Mouse (Mus musculus) lung, embryonic 14.5 days (tissue): Measurements from ENCODE around the gene Ccdc71. TPM values are rescaled to one million over a fixed set of nuclear protein-coding genes. Genes with fewer than 3 reads are reported as not detected.

Experiments used
- ATAC-seq: fragments of 200-750 bp; cut with Nextera tagmentation; 2 replicates; pipeline ENCODE4 v1.8.0; 2017; ENCODE audit warnings: mild to moderate bottlenecking, moderate TSS enrichment, moderate library complexity; ENCODE audit not compliant: insufficient read depth
- DNase-seq: peaks from one replicate; pipeline ENCODE4 v3.0.0-alpha.2; 2015
- H3K27ac ChIP-seq: fragments of 300-500 bp; sonication (generic); 2 replicates; pipeline ENCODE4 v1.5.1; 2014; ENCODE audit warnings: low read depth, mild to moderate bottlenecking, moderate library complexity
- H3K27me3 ChIP-seq: fragments of 300-500 bp; sonication (generic); 2 replicates; pipeline ENCODE4 v1.6.1; 2014; ENCODE audit warnings: low read length, control low read depth; ENCODE audit not compliant: insufficient read depth
- H3K36me3 ChIP-seq: fragments of 300-500 bp; sonication (generic); 2 replicates; pipeline ENCODE4 v1.6.1; 2014; ENCODE audit warnings: control low read depth; ENCODE audit not compliant: insufficient read depth
- H3K4me1 ChIP-seq: fragments of 300-500 bp; sonication (generic); 2 replicates; pipeline ENCODE4 v1.6.1; 2014; ENCODE audit warnings: antibody characterized with exemption, control low read depth; ENCODE audit not compliant: insufficient read depth
- H3K4me2 ChIP-seq: fragments of 300-500 bp; sonication (generic); 2 replicates; pipeline ENCODE4 v1.6.1; 2014; ENCODE audit warnings: mild to moderate bottlenecking
- H3K4me3 ChIP-seq: fragments of 300-500 bp; sonication (generic); 2 replicates; pipeline ENCODE4 v1.5.1; 2014; ENCODE audit warnings: low read depth, low read length
- H3K9ac ChIP-seq: fragments of 300-500 bp; sonication (generic); 2 replicates; pipeline ENCODE4 v1.6.1; 2014
- H3K9me3 ChIP-seq: fragments of 300-500 bp; sonication (generic); 2 replicates; pipeline ENCODE4 v1.6.1; 2016; ENCODE audit warnings: low read depth, low read length, control low read depth
- CTCF ChIP-seq: IDR thresholded peaks from 2 replicates; pipeline ENCODE4 v1.5.1; 2016; ENCODE audit warnings: antibody characterized with exemption, low read depth
- WGBS: fragments of 180-500 bp; shearing (Covaris S2); extraction: QIAGEN DNeasy Blood & Tissue Kit; methylation state at CpG from one replicate; pipeline ENCODE4 v1.1.7; 2014; 5-methylcytosine and 5-hydroxymethylcytosine counted together
- polyA plus RNA-seq: library from polyadenylated mRNA; unstranded; fragments of >200 nt; fragmentation: Nextera tagmentation; extraction: Ambion mirVana; gene quantifications from 2 replicates; pipeline ENCODE4 v1.2.1, GENCODE M21; 2014

Gene Ccdc71
- polyA plus RNA-seq, 1 experiment from 2014 or later = 46.7 TPM

GRCm38 (mm10) chr9:108481520-108482210, 21.3 kb downstream of the Ccdc71 start:
- 87% methylated on average over 19 of the region's 19 CpGs for WGBS

DNA sequence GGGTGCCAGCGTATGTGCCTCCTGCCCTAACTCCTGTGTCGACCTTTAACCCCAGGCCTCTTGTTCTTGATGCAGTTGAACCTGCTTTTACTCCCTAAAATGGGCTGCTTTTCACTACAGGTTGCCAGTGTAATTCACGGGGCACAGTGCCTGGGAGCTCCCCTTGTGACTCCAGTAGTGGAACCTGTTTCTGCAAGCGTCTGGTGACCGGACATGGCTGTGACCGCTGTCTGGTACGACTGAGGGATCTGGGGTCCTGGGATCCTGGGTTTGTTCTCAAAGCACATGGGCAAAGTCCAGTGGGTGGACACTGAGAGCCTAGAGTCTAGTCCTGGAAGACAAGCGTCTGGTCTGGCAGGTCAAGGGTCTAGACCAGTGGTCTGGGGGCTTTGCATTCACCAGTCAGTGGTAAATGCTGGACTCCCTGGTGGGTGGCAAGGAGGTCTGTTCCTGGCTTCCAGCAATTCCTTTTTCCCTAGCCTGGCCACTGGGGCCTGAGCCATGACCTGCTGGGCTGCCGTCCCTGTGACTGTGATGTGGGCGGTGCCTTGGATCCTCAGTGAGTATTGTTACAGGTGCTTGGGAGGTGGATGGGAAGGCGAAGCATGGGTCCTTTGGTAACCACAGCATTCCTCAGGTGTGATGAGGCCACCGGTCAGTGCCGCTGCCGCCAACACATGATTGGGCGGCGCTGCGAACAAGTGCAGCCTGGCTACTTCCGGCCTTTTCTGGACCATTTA, 22.9 kb downstream of the Ccdc71 start:
- H3K27me3 ChIP-seq = no peaks in the 10 kb centered on the region
- DNase-seq (no peak), ATAC-seq (no peak)
- H3K4me2 ChIP-seq = no peak overlapping the region
- no peak overlapping the region for H3K4me3 ChIP-seq
- no peaks in the 10 kb centered on the region for H3K9me3 ChIP-seq
- H3K9ac ChIP-seq = no peak overlapping the region
- H3K27ac ChIP-seq = no peak overlapping the region
- TF ChIP-seq CTCF = no peak
- H3K36me3 ChIP-seq = peaks cover 70% of the 10 kb centered on the region
- WGBS = 92% methylated on average over 18 of the region's 18 CpGs
- peaks cover 11% of the 10 kb centered on the region for H3K4me1 ChIP-seq

More at GRCm38 (mm10) chr9:108481520-108482210, 21.3 kb downstream of the Ccdc71 start:
- Histone ChIP-seq H3K27ac (no peak overlapping the region), H3K36me3 (peaks cover 54% of the 10 kb centered on the region), H3K4me1 (peaks cover 11% of the 10 kb centered on the region), H3K9me3 (no peaks in the 10 kb centered on the region), H3K9ac (no peak overlapping the region), H3K4me3 (no peak overlapping the region), H3K4me2 (no peak overlapping the region; the same call in 1 of the 2 replicates), H3K27me3 (no peaks in the 10 kb centered on the region)
- no peak for ATAC-seq
- DNase-seq = no peak
- TF ChIP-seq CTCF = no peak

GRCm38 (mm10) chr9:108484021-108484420, 23.7 kb downstream of the Ccdc71 start:
- Histone ChIP-seq H3K4me1 (peaks cover 11% of the 10 kb centered on the region), H3K9me3 (no peaks in the 10 kb centered on the region), H3K27me3 (no peaks in the 10 kb centered on the region), H3K4me2 (no peak overlapping the region), H3K27ac (no peak overlapping the region), H3K9ac (no peak overlapping the region), H3K4me3 (no peak overlapping the region), H3K36me3 (peaks cover 78% of the 10 kb centered on the region)
- TF ChIP-seq CTCF = no peak
- WGBS = 93% methylated on average over 15 of the region's 15 CpGs
- ATAC-seq (no peak), DNase-seq (no peak)

DNA sequence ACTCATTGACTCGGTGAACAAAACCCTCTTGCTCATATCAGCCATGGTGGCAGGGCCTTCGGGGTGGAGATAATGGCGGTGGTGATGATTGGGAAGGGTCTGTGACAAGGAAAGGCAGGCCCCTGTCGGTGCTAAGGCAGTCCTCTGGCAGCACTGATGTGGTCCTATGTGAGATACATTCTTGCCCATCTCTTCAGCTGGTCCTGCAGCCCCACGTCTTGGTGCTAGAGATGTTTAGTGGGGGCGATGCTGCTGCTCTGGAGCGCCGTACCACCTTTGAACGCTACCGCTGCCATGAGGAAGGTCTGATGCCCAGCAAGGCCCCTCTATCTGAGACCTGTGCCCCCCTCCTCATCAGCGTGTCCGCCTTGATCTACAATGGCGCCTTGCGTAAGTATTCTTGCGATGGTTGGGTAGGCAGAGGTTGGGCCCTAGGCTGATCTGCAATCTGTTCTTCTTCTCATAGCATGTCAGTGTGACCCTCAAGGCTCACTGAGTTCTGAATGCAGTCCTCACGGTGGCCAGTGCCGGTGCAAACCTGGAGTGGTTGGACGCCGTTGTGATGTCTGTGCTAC, 25.1 kb downstream of the Ccdc71 start:
- Histone ChIP-seq H3K36me3 (peaks cover 90% of the 10 kb centered on the region), H3K27me3 (no peaks in the 10 kb centered on the region), H3K9me3 (no peaks in the 10 kb centered on the region), H3K4me3 (no peak overlapping the region), H3K9ac (no peak overlapping the region), H3K27ac (no peak overlapping the region), H3K4me1 (peaks cover 6% of the 10 kb centered on the region; the same call in 1 of the 2 replicates), H3K4me2 (no peak overlapping the region)
- TF ChIP-seq CTCF = no peak
- DNase-seq = no peak
- 92% methylated on average over 19 of the region's 19 CpGs for WGBS
- ATAC-seq = no peak

- TF ChIP-seq CTCF = no peak
- H3K9ac ChIP-seq = no peak overlapping the region
Observed at GRCm38 (mm10) chr9:108486973-108487530, 26.7 kb downstream of the Ccdc71 start.

DNA sequence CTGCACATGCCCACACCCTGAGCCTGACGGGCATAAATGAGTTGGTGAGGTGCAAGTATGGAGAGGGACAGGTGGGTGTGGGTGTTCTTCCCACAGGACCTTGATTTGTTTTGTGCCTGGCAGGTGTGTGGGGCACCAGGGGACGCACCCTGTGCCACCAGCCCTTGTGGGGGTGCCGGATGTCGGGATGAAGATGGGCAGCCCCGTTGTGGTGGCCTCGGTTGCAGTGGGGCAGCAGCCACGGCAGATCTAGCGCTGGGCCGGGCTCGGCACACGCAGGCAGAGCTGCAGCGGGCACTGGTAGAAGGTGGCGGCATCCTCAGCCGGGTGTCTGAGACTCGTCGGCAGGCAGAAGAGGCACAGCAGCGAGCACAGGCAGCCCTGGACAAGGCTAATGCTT, 28.1 kb downstream of the Ccdc71 start:
- Histone ChIP-seq H3K4me1 (peaks cover 5% of the 10 kb centered on the region; the same call in 1 of the 2 replicates), H3K27me3 (no peaks in the 10 kb centered on the region), H3K9me3 (no peaks in the 10 kb centered on the region), H3K27ac (no peak overlapping the region), H3K4me2 (no peak overlapping the region), H3K4me3 (no peak overlapping the region), H3K36me3 (peaks cover 80% of the 10 kb centered on the region), H3K9ac (no peak overlapping the region)
- DNase-seq (no peak), ATAC-seq (no peak)
- WGBS = 89% methylated on average over 17 of the region's 17 CpGs
- no peak for TF ChIP-seq CTCF

More at GRCm38 (mm10) chr9:108486973-108487530, 26.7 kb downstream of the Ccdc71 start:
- no peak for DNase-seq
- Histone ChIP-seq H3K4me2 (no peak overlapping the region), H3K27ac (no peak overlapping the region), H3K36me3 (peaks cover 80% of the 10 kb centered on the region), H3K9me3 (no peaks in the 10 kb centered on the region), H3K27me3 (no peaks in the 10 kb centered on the region), H3K4me3 (no peak overlapping the region), H3K4me1 (peaks cover 5% of the 10 kb centered on the region; the same call in 1 of the 2 replicates)
- ATAC-seq = no peak
- 91% methylated on average over 8 of the region's 8 CpGs for WGBS
